Mouse (Mus musculus) C2C12 (cell line): ENCODE data around the gene Aggf1.

ENCODE experiments used
- CTCF ChIP-seq: IDR thresholded peaks from one replicate; pipeline ENCODE4 v1.5.1; 2011; ENCODE audit not compliant: control insufficient read depth, insufficient read depth, insufficient read length
- FOSL1 ChIP-seq: IDR thresholded peaks from one replicate; pipeline ENCODE4 v1.8.0; 2011; ENCODE audit warnings: mild to moderate bottlenecking, low read length; ENCODE audit not compliant: poor library complexity, insufficient read depth, severe bottlenecking
- MYOD1 ChIP-seq: IDR thresholded peaks from one replicate; pipeline ENCODE4 v1.6.1; 2011; ENCODE audit warnings: low read depth; ENCODE audit not compliant: control insufficient read depth, insufficient read length
- MYOG ChIP-seq: IDR thresholded peaks from one replicate; pipeline ENCODE4 v1.6.1; 2011; ENCODE audit not compliant: control insufficient read depth, insufficient read length; ENCODE audit errors: extremely low read depth
- USF1 ChIP-seq: IDR thresholded peaks from one replicate; pipeline ENCODE4 v1.6.1; 2011; ENCODE audit warnings: low read depth, mild to moderate bottlenecking, control low read depth, moderate library complexity

GRCm38 (mm10) chr13:95424932-95425331, 49.8 kb upstream of the Aggf1 start:
- TF ChIP-seq USF1 (no peak), MYOG (no peak), CTCF (no peak), MYOD1 (peak; percentile 61), FOSL1 (no peak)
